Mouse (Mus musculus) spleen, embryonic (tissue): ENCODE results near the gene Egf.

ENCODE experiments used
- CTCF ChIA-PET: fragments of 350-600 bp; sonication (Branson Sonifier 250); formaldehyde crosslinking; loops from one replicate; lab custom pipeline; 2022; lab: Charles Lee

Egf gene

GRCm38 (mm10) chr3:129651765-129652164, 103.4 kb downstream of the Egf start:
- CTCF ChIA-PET = interaction anchor here (0.6 to 0.7 kb wide), 2 partner anchors 8 to 232 kb away, joined by 3 to 4 read pairs; no protein-coding TSS in a partner anchor

GRCm38 (mm10) chr3:129650931-129651330, 104.2 kb downstream of the Egf start:
- CTCF ChIA-PET = interaction anchor here (0.6 kb wide), 1 partner anchor 37 kb away, joined by 3 read pairs; no protein-coding TSS in a partner anchor

- CTCF ChIA-PET = interaction anchor here (0.6 kb wide), 1 partner anchor 38 kb away, joined by 3 read pairs; no protein-coding TSS in a partner anchor
Measured at GRCm38 (mm10) chr3:129650293-129650612, 104.9 kb downstream of the Egf start.

- CTCF ChIA-PET = no interaction called here
Measured at GRCm38 (mm10) chr3:129649586-129650292, 105.4 kb downstream of the Egf start.

DNA sequence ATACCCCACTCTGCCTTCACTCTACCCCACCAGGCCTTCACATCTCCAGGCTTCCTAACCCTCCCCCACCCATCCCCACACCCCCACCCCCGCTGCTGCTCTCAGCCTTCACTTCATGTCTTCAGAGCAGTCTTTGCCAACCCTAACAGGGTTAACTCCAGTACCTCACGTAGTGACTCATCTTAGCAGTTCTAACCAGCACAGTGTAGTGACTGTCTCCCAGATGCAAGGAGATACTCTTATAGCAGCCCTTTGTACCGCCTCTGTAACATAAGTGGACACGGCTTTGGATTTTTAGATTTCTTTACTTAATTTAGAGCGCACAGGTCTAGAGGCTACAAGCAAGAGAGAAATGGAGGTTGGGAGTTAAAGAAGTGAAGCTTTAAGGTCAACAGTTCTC, 106.5 kb downstream of the Egf start:
- CTCF ChIA-PET = interaction anchor here (0.5 kb wide), 1 partner anchor 36 kb away, joined by 6 read pairs; no protein-coding TSS in a partner anchor

- CTCF ChIA-PET = no interaction called here
Measured at GRCm38 (mm10) chr3:129647312-129647711, 107.8 kb downstream of the Egf start.

GRCm38 (mm10) chr3:129646781-129647180, 108.3 kb downstream of the Egf start:
- CTCF ChIA-PET = no interaction called here

DNA sequence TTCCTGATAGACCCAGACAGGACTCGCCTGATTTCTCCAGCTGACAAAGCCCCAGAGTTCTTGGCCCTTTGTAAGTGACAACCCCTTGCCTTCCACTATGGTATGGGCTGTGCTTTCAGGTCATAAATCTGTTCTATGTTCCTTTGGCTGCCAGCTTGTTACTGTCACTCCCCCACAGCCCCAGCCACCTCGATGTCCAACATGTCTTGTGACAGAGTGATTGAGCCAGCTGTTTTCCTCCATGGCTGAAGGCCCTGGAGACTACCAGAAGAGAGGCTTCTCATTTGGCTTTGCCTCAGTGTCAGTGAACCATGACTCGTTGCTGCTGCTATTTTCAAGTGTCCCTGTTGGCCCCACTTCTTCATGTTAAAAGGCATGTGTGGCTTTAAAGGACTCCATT, 109.7 kb downstream of the Egf start:
- CTCF ChIA-PET = no interaction called here

- CTCF ChIA-PET = no interaction called here
Measured at GRCm38 (mm10) chr3:129641621-129642020, 113.5 kb downstream of the Egf start.

- CTCF ChIA-PET = no interaction called here
Measured at GRCm38 (mm10) chr3:129640211-129641000, 114.7 kb downstream of the Egf start.

DNA sequence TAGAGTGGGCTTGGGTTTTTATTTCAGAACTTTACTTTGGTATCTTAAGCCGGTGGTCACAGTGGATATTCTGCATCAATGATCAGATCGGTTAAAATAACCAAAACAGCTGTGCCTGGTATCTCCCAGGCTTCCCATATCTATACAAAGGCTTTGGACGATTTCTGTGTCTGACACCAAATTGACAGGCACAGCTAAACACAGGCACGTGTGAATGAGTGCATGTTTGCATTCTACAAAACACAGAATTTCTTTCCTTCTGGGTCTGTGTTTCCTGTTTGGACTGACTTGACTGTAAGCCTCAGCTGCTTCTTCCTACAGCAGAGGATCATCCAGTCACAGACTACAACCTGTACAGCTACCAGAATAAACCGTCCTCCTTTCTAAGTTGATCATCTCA, 115.4 kb downstream of the Egf start:
- CTCF ChIA-PET = interaction anchor here (0.6 kb wide), 1 partner anchor 199 kb away, joined by 9 read pairs; no protein-coding TSS in a partner anchor

DNA sequence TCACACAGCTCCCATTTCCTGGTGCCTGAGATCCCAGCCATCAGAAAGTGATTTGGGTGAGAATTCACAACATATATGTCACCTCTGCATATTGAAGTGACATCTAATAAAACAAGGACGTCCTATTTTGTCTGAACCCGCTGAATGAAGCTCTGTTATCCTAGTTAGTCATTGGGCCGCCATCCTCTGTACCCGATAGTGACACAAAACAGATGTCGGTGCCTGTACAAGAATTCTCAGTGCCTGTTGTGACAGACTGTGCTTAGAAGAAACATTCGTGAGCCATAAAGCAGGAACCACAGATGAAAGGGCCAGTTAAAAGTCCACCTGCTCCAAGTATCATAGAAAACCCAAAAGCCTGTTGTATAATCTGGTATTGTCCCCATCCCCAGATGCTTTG, 117.7 kb downstream of the Egf start:
- CTCF ChIA-PET = no interaction called here

DNA sequence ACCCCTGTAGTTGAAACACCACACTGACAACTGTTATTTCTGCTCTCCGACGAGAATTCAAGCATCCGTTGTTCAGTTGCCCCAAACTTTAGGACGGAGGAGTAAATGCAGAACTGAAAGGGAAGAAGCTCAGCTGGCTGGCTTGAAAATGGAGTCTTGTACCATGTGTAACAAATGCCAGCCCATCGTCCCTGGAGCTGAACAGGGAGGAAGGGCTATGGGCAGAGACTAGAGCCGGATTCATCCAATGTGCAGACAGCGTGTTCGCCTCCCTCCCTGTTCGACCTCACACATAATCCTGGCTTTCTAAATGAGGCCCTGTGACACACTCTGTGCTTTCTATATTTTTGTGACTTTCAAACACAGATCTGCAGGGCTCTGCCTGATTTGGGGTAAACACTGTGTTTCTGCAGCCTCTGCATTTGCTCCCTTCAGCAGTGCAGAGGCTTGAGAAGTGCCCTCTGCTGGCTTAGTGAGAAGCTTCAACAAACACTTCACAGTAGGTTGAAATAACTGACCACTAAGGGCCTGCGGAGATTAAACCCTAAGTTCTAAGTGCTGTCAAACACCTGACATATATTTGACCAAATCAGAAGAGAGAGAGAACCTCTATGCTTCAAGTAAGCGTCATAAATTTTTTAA, 120.7 kb downstream of the Egf start:
- CTCF ChIA-PET = no interaction called here

- CTCF ChIA-PET = no interaction called here
Measured at GRCm38 (mm10) chr3:129633518-129633917, 121.6 kb downstream of the Egf start.

GRCm38 (mm10) chr3:129631857-129632256, 123.3 kb downstream of the Egf start:
- CTCF ChIA-PET = interaction anchor here (0.8 kb wide), 1 partner anchor 89 kb away, joined by 3 read pairs; no protein-coding TSS in a partner anchor

- CTCF ChIA-PET = interaction anchor here (0.8 kb wide), 1 partner anchor 88 kb away, joined by 3 read pairs; no protein-coding TSS in a partner anchor
Measured at GRCm38 (mm10) chr3:129631018-129631417, 124.1 kb downstream of the Egf start.
